Mouse (Mus musculus): ENCODE results near the gene Wnt9b.
A peak's percentile ranks its signal among the peaks of the same experiment; 100 is the strongest.
"Not testable (repeated sequence)": the region's sequence is repeated elsewhere in the genome, so short reads cannot be mapped to it uniquely, and the experiment has no call there.

Wnt9b gene

DNA sequence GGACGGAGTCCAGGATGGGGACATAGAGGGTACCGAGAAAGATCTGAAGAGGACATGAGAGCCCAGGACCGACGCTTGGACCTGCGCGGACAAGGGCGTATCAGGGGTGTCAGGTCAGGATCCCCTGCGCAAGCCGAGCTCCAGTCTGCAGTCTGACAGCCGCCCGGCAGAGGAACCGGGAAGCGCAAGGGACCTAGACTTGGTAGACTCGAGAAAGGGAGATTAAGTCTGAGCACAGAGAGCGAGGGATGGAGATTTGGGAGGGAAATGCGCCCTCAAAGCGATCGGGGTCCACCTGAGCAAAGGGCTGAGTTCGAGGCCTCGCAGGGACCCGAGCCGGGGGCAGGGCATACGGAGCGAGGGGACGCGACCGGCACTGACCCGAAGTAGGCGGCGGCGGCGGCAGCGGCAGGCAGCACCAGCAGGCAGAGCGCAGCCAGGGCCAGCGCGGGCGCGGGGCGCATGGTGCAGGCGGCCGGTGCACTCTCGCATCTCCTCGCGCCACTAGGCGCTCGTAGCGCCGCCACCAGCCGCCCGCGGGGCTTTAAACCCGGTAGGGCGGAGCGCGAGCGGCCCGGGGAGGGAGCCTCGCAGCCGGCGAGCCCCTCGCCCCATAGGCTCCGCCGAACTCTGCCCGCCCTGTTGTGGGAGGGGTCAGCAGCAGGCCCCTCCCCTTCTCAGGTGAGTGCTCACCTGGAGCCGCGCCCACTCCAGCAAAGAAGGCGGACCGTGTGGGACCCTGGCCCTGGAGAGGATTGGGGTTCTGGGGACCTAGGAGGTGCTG is at the start of gene Wnt9b:
Gene Wnt9b, minus strand, starts transcription at position 516 of the 784 bp plus-strand sequence.
- DNase-seq (ENCODE audit: low spot score in 2 of 2): no peak

DNA sequence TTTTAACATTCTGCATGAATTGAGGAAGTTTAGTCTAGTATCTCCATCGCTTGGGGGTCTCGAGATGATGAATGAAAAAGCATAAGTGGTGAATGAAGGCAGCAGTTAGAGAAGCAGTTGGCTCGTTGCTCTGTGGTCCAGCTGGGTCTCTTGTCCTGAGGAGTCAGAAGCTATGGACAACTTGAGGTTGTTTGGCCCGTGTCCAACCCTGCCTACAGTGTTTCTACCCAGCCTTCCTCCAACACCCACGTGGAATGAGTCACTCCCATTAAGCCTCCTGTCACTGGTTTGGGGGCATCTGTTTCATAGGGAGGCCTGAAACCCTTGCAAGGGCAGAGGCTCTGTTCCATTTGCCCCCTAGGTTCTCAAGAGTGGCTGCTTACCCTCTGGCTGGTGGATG is 40.3 kb upstream of the Wnt9b start:
- no peak for DNase-seq (ENCODE audit: low spot score in 2 of 2)

DNA sequence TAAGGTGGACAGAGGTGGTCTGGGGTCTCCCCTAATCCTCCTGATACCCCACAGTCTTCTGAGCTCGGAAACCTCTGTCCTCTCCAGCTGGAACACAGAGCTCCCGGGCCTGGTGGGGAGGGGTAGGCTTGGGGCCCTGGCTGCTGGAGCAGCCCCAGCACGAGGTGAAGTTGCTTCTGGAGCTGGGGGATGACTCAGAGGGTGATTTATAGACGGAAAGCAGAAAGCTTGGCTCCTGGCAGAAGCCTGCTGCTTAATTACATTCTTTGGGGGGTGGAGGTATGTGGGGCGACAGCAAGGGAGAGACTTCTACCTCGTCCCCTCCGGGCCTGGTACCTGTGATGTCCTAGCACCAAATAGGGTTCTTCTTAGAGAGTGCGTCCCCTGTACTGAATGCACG is 30.5 kb upstream of the Wnt9b start:
- no peak for DNase-seq (ENCODE audit: low spot score in 2 of 2)

DNA sequence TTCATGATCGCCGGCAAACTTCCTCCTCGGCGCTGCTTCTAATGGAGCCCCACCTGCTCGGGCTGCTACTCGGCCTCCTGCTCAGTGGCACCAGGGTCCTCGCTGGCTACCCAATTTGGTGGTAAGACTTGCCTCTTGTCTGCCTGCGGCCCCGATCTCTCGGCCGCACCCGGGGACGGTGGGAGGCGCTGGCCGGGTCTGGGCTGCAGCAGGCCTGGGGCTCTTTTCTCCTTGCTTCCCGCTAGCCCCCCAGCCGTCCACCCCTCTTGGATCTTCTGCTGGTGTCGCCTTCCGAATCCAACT is 24.6 kb upstream of the Wnt9b start:
- DNase-seq (ENCODE audit: low spot score in 2 of 2): no peak

DNA sequence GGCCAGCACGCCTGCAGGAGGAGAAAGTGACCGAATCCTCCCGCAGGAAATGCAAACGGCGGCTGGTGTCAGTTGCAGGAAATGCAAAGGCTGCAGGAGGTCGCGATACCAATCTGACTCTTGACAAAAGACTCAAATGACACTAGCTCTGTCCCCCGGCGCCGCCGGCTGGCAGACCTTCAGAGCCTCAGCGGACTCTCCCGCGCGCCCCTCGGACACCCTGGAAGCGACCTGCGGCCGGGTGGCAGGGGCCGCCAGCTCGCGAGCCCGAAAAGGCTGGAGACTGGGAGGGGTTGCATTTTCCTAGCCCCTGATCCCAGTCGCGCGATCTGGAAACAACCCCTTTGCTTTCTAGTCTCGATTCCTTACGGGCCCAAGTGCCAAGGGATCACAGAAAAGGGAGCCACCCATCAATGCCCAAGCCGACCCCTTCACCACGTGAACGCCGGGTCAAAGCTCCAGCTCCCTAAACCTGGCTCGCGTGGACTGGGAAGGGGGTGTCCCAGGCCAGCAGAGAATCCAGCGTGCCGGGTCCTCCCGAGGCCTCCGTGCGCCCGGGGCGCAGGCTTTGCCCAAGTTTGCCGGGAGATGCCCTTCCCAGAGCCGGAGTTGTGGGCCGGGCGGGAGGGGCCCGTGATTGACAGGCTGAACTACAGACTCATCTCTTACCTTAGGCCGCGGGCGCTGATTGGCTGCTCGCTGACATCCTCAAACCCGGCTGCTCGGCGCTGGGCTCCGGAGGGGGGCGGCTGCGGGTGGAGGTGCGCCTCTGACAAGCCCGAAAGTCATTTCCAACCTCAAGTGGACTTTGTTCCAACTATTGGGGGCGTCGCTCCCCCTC is 24.0 kb upstream of the Wnt9b start, which contains the start of gene Wnt3:
Gene Wnt3, plus strand, starts transcription at position 764 of the 841 bp plus-strand sequence.
- DNase-seq (ENCODE audit: low spot score in 2 of 2): no peak

DNA sequence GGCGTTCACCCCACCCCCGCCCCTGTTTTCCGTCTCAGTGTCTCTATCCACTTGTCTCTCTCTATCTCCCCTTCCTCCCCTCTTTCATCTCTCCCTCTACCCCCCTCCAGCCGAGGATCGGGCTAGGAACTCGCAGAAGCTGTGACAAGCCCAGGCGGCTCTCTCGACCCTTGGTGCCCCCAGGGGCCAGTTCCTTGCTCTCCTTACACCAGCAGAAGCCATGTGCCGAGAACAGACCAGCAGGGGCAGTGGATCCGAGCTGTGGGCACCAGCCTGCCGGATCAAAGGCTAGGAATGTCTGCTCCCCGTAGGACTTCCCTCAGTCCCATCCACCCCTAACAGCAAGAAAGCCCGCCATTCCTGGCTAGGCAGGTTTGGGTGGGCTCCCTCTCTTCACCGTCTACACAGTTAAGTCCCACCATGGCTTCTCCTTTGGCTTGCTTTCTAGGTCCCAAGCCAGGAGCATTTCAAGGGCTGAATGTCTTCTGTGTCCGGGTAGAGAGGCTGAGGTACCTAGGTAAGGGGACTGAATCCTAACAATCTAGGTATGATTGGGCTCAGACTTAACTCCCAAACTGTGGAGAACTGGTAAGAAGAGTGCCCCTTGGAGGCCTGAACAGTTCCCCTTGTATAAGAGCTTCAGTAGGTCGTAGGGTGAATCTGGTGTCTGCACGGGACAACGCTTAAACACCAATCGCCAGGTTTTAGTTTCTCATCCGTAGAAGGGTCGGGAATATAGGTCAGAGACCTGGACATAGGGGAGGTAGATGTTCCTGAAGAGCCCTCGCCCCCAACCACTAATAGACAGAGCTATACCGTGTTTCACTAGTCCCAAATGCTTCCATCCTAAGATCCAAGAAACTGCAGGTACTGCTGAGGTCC is 23.1 kb upstream of the Wnt9b start:
- DNase-seq (ENCODE audit: low spot score in 2 of 2): no peak

DNA sequence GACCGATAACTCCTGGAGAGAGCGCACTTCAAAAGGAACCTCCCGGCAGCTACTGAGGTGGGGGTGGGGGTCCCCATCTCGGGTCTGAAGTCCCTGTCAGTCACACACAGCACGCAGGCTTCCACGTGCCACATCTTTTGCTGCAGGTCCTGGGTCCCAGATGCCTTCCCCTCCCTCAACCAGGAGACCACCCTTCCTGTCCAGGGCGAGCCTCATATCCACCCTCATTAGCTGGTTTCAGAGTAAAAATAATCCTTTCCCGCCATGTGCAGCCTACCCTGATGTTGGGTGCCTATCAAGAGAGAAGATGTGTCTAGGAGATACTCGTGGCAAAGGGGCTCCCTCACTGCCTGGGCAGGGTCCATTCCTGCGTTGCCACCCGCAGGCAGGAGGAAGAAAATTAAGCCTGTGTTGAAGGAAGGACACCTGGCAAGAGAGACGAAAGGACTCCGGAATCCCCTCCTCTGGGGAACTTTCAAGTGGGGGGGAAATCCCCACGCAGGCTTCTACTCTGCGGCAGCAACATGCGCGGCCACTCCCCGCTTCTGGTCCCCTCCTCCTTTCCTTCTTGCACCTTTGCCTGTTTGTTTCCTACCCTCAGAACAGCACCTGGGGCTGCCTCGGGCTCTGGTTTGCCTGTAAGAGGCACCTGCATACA is 21.7 kb upstream of the Wnt9b start:
- no peak for DNase-seq (ENCODE audit: low spot score in 2 of 2)

DNA sequence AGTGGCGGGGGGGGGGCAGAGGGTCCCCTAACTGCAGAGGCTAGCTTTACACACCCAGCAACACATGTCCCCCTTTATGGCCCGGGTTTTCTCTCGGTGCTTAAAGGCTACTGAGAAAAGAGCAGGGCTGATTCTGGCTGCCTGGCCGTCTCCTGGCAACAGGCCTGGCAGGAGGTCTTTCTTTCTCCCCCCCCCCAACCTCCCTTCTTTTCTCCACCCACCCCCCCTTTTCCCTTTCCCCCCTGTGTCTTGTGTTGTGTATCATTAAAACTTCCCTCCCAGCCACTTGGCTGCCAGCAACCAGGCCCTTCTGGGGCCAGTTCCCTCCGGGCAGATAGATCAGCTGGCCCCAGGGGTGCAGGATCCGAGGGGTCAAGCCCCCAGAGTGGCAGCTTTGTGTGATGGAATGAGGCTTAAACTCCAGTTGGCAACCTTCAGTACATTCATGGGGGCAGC is 16.0 kb upstream of the Wnt9b start:
- DNase-seq (ENCODE audit: low spot score in 2 of 2): no peak

DNA sequence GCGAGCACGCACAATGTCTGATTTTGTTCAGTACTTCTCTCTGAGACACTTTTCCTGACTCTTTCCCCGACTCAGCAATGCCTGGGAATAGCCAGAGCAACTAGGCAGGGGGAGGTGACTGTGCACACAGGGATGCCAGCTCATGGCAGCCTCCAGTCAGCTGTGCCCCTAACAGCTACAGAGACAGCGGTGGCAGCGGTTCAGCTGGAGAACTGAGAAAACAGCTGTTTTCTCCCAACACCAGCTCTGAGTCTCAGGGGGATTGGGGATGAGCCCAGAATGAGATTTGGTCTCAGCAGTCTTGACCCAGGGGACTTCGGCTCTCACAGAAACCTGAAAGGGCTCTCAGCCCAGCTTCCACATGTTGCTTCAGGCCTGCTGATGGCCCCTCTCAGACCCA is 15.0 kb upstream of the Wnt9b start:
- no peak for DNase-seq (ENCODE audit: low spot score in 2 of 2)

DNA sequence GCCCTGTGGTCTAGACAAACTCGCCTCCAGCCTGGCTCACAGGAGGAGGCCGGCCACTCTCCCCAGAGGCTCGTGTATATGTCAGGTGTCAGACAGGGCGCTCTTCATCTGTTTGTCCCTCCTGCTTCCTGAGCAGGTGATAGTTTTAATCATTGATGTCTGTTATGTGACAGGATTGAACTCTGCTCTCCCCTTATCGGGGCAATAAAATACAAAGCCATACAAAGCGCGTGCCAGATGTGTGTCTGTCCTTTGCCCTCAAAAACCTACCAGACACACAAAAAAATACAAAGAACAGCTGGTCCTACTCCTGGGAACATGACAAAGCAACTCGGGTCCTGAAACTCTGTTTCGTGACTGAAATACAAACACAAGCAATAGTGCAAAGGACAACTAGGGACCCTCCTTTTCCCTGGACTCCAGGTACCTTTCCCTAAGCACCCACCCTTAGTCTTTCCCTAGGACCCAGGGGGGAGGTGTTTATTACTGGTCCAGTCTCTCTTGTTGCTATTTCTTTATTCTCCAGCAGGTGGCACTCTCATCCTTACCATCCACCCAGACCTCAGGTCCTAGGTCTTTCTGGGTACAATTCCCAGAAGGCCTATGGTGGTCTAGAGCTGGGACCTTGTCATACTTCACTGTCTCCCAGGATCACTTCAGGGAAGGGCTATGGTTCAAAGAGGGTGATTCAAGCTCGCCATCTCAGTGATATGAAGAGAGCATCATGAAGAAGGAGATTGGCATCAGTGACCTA is 14.0 kb upstream of the Wnt9b start:
- no peak for DNase-seq (ENCODE audit: low spot score in 2 of 2)

DNA sequence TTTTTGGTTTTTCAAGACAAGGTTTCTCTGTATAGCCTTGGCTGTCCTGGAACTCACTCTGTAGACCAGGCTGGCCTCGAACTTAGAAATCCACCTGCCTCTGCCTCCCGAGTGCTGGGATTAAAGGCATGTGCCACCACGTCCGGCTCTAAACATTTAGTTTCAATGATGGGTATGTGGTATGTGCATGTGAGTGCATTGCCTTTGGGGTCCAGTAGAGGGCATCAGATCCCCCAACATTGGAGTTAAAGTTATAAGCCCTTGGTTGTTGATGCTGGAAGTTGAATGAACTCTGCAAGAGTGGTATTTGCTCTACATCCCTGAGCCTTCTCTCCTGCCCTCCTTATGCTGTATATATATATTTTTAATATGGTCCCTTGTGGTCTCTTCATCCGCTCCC is 11.3 kb upstream of the Wnt9b start:
- not testable (repeated sequence) for DNase-seq (ENCODE audit: low spot score in 2 of 2)

DNA sequence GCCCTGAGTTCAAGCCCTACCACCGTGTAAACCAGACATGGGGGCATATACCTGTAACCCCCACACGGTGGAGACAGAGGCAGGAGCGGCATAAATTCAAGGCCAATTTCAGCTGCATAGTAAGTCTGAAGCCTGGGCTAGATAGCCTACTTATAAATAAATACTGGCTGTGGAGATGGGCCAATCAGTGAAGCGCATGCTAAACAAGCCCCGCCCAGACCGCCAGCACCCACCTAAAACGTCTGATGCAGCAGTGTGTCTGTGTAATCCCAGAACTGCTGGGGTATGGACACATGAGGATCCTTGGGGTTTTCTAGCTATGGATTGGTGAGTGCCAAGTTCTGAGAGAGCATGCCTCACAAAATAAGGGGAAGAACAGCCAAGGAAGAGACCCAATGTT is 10.5 kb upstream of the Wnt9b start:
- no peak for DNase-seq (ENCODE audit: low spot score in 2 of 2)

DNA sequence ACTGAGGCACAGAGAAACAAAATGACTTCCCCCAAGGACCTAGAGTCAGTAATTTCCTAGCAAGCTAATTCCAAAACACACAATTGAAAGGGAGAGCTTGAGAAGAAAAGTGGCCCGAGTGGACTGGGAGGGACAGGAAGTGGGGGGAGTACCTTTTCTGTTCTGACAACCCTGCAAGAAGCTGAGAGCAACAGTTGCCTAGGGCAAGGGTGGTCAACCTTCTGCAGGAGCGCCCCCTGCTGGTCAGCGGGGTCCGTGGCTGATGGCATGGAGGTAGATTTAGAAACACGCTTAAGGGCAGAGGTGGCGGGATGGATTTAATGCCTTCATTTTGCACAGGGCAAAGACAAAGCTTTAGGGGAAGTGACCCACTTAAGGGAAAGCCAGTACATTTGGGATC is 9.1 kb upstream of the Wnt9b start:
- peak in 1 of 2 experiments; percentile 81 for DNase-seq (ENCODE audit: low spot score in 2 of 2)

DNA sequence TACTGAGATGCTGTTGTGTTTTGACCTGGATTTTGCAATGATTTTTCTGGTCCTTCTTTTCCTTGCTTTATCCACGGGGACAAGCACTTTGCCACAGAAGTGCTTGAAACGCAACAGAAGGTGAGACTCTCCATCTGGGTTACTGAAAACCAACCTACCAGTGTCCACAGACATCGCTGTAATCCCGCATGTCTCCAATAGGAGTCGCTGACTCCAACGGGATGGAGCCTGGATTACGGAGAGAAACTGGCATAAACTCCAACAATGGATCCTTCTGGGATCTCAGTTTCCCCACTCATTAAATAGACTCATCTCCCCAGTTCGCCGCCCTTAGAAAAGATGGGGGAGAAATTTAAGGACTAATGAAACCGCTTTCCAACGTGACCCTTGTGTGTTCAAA is 8.4 kb upstream of the Wnt9b start:
- no peak for DNase-seq (ENCODE audit: low spot score in 2 of 2)

DNA sequence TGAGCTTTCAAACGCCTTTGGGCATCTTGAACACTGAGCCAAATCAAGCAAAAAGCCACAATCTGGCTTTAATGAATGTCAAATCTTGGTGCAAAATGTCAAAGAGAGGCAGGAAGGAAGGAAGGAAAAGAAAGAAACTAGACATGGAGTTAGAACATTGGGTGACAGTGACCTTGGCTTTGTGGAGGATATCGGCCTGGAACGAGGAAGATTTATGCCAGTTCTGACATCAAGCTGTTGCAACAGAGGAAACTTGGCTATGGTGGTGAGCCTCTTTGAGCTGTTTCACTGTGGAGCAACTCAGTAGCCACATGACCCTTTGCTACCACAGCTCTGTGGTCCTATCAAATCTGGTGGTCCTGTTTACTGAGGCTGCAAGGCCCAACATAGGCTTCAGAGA is 991 bp upstream of the Wnt9b start:
- no peak for DNase-seq (ENCODE audit: low spot score in 2 of 2)

DNA sequence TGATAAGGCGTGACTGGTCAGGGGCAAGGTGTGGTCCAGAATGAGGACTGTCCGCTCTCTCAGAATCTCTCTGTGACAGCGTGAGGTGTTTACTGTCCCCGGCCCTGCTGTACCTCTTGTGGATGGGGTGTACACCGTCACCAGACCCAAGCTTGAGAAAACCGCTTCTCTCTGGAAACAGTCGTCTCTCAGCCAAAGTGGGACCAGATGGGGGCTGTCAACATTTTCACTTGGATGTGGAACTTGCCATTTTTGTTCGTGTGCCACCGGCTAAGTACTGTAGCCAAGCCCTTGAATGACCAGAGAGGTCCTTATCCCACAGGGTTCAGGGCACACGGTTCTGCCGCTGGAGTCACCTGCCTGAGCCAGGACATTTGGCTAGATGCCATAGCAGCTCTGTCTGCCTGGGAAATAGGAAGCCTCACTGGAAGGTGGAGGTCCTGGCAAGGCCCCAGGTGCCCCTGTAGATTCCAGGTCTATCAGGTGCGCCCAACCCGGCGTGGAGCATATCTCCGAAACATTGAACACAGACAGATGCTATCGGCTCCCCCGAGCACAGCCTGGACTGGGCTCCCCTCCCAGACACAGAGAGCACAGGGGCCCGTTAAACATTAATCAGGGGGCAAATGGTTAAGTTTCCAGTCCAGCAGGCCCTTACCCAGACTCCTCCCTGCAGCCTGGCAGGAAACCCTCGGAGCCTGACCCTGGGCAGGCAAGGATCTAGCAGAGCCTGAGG is 14.4 kb downstream of the Wnt9b start:
- DNase-seq (ENCODE audit: low spot score in 2 of 2): no peak

DNA sequence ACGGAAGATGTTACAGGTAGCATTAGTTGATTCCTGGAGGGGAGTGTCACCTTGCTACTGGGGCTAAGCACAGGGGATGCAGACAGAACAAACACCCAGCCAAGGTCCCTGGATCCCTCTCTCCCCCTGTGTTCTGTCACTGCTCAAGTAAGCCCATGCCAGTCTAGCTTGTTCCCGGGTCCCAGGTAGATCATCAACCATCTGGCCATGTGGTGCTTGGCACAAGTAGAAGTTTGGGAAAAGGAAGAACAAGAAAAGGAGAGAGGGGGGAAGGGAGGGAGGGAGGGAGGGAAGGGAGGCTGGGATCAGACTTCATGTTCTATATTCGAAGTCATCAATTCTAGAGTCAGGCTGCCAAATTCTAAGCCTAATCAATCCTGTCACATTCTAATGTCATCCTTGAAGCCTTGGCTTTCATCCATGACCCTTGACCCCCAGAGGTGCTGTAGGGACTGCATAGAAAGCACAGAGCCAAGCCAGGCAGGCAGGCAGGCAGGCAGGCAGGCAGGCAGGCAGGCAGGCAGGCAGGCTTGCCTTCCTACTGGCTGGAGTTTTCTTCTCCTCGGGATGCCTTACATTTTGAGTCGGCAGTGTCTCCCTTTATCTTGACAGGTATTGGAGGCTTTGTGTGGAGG is 15.1 kb downstream of the Wnt9b start:
- no peak for DNase-seq (ENCODE audit: low spot score in 2 of 2)

DNA sequence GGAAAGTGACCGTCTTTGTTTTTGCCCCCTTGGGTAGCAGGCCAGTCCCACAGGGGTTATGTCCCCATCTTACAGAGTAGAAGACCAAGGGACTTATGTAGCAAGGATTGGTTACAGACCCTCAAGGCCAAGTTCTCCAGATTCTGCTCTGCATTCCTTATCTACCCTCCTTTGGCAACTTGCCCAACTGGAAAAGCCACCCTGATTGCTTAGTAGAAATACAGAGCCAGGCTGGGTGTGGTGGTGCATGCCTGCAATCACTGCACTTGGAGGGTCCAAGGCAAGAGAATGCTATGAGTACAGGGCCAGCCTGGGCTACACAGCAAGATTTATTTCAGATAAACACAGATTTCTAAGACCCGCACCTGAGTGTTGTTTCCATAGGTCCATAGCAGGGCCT is 15.7 kb downstream of the Wnt9b start:
- no peak for DNase-seq (ENCODE audit: low spot score in 2 of 2)

DNA sequence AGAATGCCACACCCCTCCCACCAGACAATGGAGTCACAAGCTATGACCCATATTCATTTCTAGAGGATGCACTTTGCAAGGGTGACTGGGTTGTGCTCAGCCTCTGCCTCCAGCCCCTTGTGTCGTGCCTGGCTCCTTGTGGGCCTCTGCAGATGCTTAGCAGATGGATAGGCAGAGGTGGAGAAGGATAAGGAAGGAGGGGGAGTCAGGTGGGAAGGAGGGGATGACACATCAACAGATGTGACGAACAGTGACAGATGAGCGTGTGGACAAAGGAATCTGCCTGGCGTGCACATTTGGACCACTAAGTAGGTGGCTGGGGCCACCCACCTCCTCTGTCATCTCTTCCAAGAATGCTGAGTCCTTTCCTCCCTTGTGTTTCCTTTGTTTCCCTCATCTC is 16.6 kb downstream of the Wnt9b start:
- DNase-seq (ENCODE audit: low spot score in 2 of 2): no peak

DNA sequence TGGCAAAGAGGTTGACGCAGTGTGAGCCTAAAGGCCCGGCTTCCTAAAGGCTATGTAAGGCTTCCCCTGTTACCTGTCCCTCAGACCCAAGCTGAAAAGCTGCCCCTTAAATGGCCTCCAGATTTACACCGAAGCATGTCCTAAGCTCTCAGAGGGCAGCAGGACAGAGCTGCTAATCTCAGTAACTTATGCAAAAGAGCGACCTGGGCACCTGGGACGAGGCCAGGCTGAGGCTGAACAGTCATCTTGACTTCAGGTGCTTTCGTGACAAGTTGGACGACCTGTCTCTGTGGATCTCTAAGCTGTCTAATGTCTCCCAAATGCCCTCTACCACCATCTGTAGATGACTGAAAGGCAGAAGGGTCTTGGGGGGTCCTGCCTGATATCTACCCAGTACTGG is 17.3 kb downstream of the Wnt9b start:
- no peak for DNase-seq (ENCODE audit: low spot score in 2 of 2)
